In the genomic region with DNA sequence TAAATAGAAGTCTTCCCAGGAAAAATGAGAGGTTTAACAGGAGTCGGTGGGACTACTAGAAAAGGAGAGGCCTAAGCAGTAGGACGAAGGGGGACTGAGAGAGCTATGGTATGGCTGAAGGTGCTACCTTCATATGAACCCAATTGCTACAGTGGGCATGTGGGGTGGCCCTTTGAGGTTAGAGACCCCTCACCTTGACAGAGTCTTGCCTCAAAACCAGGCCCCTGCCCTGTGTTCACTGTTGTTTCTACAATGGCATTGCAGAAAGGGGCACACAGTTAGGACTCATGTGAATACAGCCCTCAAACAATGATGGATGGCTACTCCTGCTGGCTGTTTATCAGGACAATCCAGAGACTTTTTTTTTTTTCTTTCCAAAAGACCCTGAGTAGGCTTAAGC, we compare ENCODE assay signal across 26 mouse cellular contexts.
"Had no signal": no experiment of that assay in that cellular context is flagged by ENCODE, and none has a peak within 500 bp of the region (broad histone marks: within the 10 kb centered on the region; RNA-seq: fewer than 3 reads in every experiment).

No protein-coding gene starts in this region.

- DNase-seq: cerebellum, adult 2 months; cerebellum, adult 8-10 months; cerebellum, adult 9-10 months; cerebellum, adult 9-11 months; cerebellum, postnatal 14 days; cerebellum, postnatal 25 days; cerebellum, postnatal 36 days; embryo, embryonic 11 days; forebrain, postnatal 0 days; gastrocnemius, adult 2 months; gastrocnemius, postnatal 10 days; gastrocnemius, postnatal 14 days; gastrocnemius, postnatal 25 days; gastrocnemius, postnatal 36 days; heart, adult 2 months had no signal

- H3K36me3 ChIP-seq: embryonic facial prominence, embryonic 10.5 days; embryonic facial prominence, embryonic 12.5 days; embryonic facial prominence, embryonic 13.5 days; embryonic facial prominence, embryonic 15.5 days; forebrain, embryonic 10.5 days; forebrain, embryonic 12.5 days; forebrain, embryonic 15.5 days had no signal

- H3K4me1 ChIP-seq: embryonic facial prominence, embryonic 10.5 days; embryonic facial prominence, embryonic 12.5 days; embryonic facial prominence, embryonic 13.5 days; embryonic facial prominence, embryonic 15.5 days; forebrain, embryonic 10.5 days; forebrain, embryonic 12.5 days; forebrain, embryonic 13.5 days; forebrain, embryonic 15.5 days had no signal

- ATAC-seq: forebrain, embryonic 13.5 days; forebrain, embryonic 14.5 days; forebrain, embryonic 15.5 days; forebrain, embryonic 16.5 days; forebrain, postnatal 0 days had no signal

- H3K4me3 ChIP-seq: embryonic facial prominence, embryonic 10.5 days; embryonic facial prominence, embryonic 12.5 days; embryonic facial prominence, embryonic 13.5 days; embryonic facial prominence, embryonic 15.5 days; erythroblast, embryonic 14.5 days; forebrain, embryonic 10.5 days; forebrain, embryonic 12.5 days; forebrain, embryonic 13.5 days; forebrain, embryonic 15.5 days; gastrocnemius, adult 2 months; heart, adult 2 months had no signal

- H3K27me3 ChIP-seq: embryonic facial prominence, embryonic 12.5 days; embryonic facial prominence, embryonic 13.5 days; embryonic facial prominence, embryonic 15.5 days; forebrain, embryonic 12.5 days; forebrain, embryonic 13.5 days; forebrain, embryonic 15.5 days had no signal

- H3K4me2 ChIP-seq: embryonic facial prominence, embryonic 12.5 days; embryonic facial prominence, embryonic 13.5 days; embryonic facial prominence, embryonic 15.5 days; forebrain, embryonic 12.5 days; forebrain, embryonic 13.5 days; forebrain, embryonic 15.5 days had no signal

- H3K9me3 ChIP-seq: embryonic facial prominence, embryonic 10.5 days; embryonic facial prominence, embryonic 12.5 days; embryonic facial prominence, embryonic 13.5 days; embryonic facial prominence, embryonic 15.5 days; forebrain, embryonic 10.5 days; forebrain, embryonic 12.5 days; forebrain, embryonic 15.5 days had no signal

- H3K9ac ChIP-seq: embryonic facial prominence, embryonic 12.5 days; embryonic facial prominence, embryonic 13.5 days; embryonic facial prominence, embryonic 15.5 days; forebrain, embryonic 12.5 days; forebrain, embryonic 13.5 days; forebrain, embryonic 15.5 days; forebrain, postnatal 0 days had no signal

- H3K27ac ChIP-seq: embryonic facial prominence, embryonic 10.5 days; embryonic facial prominence, embryonic 12.5 days; embryonic facial prominence, embryonic 13.5 days; embryonic facial prominence, embryonic 15.5 days; forebrain, embryonic 10.5 days; forebrain, embryonic 12.5 days; forebrain, embryonic 13.5 days; forebrain, embryonic 15.5 days; gastrocnemius, adult 2 months; heart, adult 2 months had no signal
